Mouse (Mus musculus): ENCODE data around the gene Tbx3.

The Tbx3 gene

GRCm38 (mm10) chr5:119662326-119662725 lies 8.1 kb upstream of the Tbx3 start:
- no peak for DNase-seq

- no peak for DNase-seq
Measured at GRCm38 (mm10) chr5:119662731-119663130, 7.7 kb upstream of the Tbx3 start.

DNA sequence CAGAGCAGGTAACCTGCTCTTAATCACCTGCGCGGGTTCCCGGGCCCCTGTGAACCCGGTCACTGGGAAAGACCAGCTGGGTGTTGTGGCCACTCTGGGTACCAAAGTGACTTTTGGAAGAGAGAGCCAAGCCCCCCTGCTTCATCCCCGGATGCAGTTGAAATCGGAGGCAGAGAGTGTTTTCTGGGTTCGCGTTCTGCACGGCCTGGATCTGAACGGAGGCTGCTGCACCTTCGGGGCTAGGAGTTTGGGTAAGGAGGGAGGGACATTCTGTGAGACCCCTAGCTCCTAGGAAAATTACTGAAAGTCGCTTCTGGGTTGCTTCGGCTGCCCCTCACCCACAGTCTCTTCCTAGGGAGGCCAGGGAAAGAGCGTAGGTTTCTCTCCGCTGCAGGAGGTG lies 7.2 kb upstream of the Tbx3 start:
- DNase-seq, result no peak

GRCm38 (mm10) chr5:119663747-119664146 lies 6.7 kb upstream of the Tbx3 start:
- no peak for DNase-seq

DNA sequence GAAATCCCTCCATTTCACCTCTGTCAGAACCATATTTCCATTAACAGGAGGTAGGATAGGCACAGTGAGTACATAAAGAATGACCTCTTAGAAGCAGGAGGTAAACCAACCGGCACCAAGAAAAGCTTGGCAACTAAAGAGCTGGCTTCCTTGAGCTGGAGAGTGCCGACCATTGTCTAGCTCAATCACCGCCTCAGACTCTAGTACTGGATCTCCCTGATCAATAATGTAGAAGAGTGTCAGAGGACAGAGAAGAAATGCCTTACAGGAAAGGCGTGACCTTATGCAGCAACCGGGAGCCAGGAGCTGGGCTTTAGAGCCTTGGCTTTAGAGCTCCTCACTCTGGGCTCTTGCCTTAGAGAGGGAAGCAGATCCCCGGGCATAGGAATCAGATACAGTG lies 4.7 kb upstream of the Tbx3 start:
- DNase-seq, result no peak

DNA sequence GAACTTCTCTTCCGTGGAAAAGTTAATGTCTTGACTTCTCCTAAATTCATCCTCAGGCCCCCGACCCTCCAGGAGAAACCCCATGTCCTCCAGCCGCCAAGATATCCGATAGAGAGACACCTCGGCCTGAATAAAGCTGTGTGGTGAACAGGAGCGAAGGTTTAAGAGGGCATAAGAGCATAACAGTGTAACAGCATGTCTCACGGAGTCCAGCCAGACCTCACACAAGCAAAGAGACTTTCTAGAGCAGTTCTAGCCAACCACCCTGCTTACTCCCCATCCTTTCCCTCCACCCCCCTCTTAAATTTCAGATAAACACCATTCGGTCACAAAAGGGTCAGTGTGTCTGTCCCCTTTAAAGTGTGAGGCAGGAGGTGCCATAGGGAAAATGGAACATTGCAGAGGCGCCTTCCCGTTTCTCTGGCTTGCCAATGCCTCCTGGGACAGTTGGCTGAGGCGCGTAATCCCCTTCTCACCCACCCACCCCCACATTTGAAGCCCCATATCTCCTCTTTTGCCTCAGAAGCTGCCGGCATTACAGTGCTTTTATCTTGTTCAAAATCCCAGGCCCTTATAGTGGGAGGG lies 3.0 kb upstream of the Tbx3 start:
- no peak for DNase-seq

GRCm38 (mm10) chr5:119668191-119668912 lies 2.1 kb upstream of the Tbx3 start:
- DNase-seq, result no peak

DNA sequence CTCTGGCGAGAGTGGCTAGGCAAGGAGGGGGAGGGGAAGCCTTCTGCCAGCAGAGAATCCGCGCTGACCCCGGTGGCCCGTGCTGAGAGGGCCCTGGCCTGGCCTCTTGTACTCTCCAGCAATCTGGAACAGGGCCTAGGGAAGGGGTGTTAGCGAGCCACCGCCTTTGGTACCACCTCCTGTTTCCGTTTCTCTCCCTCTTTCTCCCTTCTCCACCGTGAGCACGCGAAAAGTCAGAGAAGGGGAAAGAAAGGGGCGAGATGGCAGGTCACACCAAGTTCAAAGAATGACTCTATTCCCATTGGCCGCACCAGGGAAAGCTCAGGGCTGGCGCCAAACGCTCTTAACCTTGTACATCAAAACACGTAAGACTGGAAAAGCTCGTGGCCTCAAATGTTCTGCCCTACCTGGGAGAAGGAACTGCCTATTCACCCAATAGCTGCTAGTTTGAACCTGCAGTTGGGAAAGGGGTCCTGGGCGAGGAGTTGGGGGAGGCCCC lies 1.5 kb upstream of the Tbx3 start:
- DNase-seq, result peak; percentile 41

GRCm38 (mm10) chr5:119669741-119670565 lies 516 bp upstream of the Tbx3 start:
- DNase-seq, result peak; percentile 35

DNA sequence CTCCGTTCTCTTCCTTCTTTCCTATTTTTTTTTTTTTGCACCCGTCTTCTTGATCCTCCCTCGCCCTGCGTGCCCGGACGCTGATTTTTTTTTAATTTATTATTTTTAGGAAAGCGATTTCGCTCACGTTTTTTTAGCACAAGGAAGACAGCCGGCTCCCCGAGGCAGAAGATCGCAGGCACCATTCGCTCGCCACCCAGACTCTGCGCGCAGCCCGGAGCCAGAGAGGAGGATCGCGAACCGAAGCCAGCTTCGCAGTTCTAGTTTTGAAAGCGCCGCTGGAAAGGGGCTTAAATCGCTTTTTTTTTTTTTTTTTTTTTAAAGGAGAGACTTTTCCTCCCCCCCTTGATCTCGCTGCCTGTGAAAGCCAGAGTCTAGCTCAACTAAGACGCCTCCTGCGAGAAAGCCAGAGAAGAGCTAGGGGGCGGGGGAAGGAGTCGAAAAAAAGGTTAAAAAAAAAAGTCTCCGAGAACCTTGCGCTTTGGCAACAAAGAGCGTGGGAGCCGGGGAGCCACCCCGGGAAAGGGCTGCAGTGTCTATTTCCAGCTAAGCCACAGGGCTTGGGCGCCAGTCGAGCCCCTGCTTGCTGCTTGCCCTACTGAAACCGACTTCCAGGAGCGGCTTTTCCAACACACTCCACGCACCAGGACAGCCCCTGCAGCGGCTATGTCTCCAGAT lies 794 bp downstream of the Tbx3 start:
- DNase-seq, result no peak

GRCm38 (mm10) chr5:119671965-119672347 lies 1.5 kb downstream of the Tbx3 start:
- DNase-seq, result peak; percentile 11

- DNase-seq, result no peak
Measured at GRCm38 (mm10) chr5:119672348-119672983, 2.0 kb downstream of the Tbx3 start.

DNA sequence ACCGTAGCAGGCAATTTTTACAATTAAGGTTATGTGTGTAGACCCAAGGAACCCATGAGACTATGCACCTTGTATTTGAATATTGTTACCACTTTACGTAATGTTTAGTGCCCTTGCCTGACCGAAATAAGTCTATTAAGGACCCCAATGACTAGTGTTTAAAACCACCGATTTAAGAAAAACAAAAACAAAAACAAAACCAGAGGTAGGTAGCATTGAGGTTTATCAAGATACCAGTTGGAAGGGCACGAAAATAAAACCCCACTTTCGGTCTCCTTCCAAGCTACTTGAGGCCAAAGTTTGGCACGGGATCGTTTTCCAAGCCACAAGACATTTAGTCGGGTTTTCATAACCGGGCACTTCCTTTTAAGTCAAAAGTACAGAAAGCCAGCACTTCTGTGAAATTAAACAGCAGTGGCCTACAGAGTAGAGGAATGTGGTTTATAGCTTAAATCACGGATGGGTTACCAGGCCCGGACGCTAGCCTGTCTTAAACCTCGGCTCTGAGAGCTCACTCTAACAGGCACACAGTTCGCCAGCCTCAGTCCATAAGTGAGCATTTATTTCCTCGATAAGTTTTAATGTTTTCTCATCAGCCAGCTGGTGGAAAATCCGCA lies 2.6 kb downstream of the Tbx3 start:
- DNase-seq, result no peak

DNA sequence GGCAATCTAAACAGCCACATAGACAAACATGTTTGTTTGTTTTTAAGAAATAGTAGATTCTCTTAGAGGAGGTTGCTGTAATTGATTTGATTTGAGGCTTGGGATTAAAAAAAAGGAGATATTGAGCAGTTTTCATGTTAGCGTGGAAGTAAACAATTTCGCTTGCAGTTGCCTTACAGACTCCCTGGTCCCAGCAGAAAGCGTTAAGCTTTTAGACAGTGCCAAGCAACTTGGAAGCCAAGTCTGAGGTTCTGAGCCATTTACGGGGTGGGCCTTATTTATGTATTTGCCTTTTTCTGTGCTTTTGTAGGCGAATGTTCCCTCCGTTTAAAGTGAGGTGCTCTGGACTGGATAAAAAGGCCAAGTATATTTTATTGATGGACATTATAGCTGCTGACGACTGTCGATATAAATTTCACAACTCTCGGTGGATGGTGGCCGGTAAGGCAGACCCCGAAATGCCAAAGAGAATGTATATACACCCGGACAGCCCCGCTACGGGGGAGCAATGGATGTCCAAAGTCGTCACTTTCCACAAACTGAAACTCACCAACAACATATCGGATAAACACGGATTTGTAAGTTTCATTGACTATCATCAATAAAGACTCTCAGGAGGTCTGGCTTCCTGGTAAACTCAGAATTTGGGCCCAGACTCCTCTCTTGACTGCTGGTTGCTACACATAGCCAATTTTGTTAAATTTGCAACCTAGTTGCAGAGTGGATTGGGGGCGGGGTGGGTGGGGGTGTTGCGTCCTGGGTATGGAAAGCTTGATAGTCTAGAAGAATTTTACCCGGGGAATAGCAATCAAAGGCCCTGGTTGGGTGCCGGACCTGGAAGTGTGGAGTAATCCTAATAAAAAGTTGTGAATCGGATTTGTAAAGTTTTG lies 3.5 kb downstream of the Tbx3 start:
- DNase-seq, result no peak

- no peak for DNase-seq
Measured at GRCm38 (mm10) chr5:119674606-119675330, 4.3 kb downstream of the Tbx3 start.

DNA sequence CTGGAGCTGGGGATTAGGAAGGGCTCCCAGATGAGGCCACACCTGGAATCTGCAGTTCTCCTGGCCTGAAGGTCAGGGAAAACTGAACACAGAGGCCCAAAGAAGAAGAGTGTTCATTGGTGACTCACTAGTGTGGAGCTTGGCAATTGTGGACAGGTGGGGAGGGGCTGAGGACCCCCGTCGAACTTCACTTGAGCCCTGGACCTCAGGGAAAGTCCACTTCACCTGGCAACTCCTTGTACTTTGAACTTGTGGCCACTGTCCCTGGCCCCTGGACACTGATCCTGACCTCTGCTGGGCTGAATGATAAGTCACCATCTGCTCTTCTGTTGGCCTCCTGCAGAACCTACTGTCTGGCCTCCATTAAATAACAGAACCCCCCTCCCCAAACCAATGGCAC lies 5.8 kb downstream of the Tbx3 start:
- no peak for DNase-seq

DNA sequence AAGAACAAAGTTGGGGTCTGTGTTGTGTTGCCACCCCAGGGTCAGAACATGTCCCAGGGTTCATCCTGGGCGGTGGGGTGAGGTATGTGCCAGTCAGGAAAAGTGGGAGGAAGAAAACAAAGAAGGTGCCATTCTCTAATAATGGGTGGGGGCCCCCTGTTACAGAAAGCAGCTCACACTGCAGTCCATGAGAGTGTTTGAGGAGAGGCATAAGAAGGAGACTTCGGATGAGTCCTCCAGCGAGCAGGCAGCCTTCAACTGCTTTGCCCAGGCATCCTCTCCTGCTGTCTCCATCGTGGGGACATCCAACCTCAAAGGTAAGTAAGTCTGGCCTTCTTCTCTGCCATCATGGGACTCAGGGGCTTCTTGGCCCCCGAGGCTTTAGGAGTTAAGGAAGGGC lies 8.0 kb downstream of the Tbx3 start:
- DNase-seq, result no peak

GRCm38 (mm10) chr5:119679084-119679483 lies 8.6 kb downstream of the Tbx3 start:
- no peak for DNase-seq

DNA sequence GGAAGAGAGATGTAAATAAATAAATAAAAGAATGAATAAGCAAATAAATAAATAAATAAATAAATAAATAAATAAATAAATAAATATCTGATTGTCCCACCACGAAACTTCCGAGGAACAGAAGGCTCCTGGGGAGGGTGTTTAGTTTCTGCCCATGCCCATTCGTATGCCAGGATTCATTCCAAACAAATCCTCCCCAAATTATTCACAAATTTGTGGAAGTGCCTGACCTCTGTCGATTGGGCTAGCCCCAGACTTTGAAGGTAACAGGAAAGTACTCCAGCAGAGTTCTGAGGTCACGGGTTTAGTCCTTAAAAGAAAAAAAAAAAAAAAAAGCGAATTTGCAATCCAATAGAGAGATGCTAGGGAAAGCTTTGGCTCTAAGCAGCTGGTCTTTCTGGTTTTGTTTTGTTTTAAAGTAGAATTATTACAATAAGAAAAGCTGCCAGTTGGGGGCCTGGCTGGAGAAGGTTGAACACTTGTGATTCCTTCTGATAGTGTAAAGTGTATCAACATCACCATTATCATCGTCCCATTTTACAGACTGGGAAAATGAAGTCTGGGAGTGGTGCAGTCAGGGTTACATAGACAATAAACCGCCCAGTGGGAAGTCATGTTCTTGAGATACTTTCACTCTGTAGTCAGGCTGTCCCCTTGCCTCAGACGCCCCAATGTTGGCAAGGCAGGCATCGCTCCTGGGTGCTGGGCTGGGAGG lies 9.3 kb downstream of the Tbx3 start:
- no peak for DNase-seq
